Mouse (Mus musculus): ENCODE measurements at regions not wholly inside any gene's neighbourhood (a gene's known extent, or its start where the extent isn't known, plus 50 kb on each side); places are given as distances from the start of the nearest gene placed in this dataset.

DNA sequence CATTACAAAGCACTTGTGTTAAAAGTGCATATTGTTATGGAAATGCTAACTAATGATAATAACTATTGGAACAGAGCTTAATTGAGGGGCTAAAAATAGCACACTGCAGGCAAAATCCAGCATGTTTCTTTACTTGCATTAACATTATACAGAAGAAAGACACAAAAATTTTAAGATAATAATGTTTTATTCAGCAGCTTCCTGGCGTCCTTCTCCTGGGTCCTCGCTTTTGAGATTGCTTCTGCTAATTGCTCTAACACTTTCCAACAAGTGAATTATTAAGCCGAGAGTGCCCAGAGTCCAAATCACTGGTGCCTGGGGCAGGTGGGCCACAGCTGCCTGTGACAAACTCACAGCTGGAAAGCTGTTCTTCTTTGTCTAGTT is 80.2 kb upstream of the Ccser1 start:
- TF ChIP-seq CTCF (IDR thresholded peaks at IDR 0.05) (no peak), POLR2A (IDR thresholded peaks at IDR 0.05; ENCODE audit: insufficient read depth, low read depth, low read length) (no peak), EP300 (IDR thresholded peaks at IDR 0.05; ENCODE audit: insufficient read depth, low read depth, low read length) (no peak)

All from heart, adult 2 months (tissue).